Mouse (Mus musculus): Measurements from ENCODE around the gene Ero1l. TPM values are rescaled to one million over a fixed set of nuclear protein-coding genes. Genes with fewer than 3 reads are reported as not detected.

Ero1l gene
- total and polyA plus RNA-seq, 3 experiments = 5.0 to 22.6 (median 15.6) TPM

DNA sequence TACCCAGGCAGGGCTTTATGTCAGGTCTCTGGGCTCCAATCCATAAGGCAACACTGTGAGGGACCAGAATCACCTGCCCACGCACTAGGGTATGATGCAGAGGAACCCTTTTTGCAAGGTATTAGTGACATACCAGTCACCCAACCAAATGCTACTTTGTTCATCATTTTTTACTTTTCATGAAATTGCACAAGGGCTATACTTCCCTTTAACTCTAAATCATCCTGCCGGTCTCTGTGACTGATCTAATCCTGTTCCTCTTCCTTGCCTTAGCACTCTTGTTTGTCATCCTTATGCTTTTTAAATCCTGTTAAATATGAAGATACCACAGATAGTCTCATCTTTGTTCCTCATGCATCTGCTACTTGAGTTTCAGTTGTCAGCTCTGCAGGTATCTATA is 79.5 kb downstream of the Ero1l start:
- WGBS = 76% methylated on average over 2 of the region's 2 CpGs
- H3K79me2 ChIP-seq (replicated peaks; ENCODE audit: control insufficient read depth, insufficient read depth, low read length) = no peaks in the 10 kb centered on the region
- H3K36me3 ChIP-seq (ENCODE audit: control insufficient read depth, insufficient read depth, low read length) = no peaks in the 10 kb centered on the region
- H3K9ac ChIP-seq (ENCODE audit: low read depth, low read length) = no peak overlapping the region
- no peaks in the 10 kb centered on the region for H3K4me1 ChIP-seq (ENCODE audit: control insufficient read depth, insufficient read depth, low read length)
- intact Hi-C loops (cut with DNase I) = no loop called here
- DNase-seq = no peak
- H3K4me3 ChIP-seq = no peak overlapping the region
- no peak for TF ChIP-seq EP300 (IDR thresholded peaks at IDR 0.05; ENCODE audit: insufficient read depth, low read depth, low read length)
- no peak for TF ChIP-seq CTCF (IDR thresholded peaks at IDR 0.05)
- no peak for TF ChIP-seq POLR2A (IDR thresholded peaks at IDR 0.05; ENCODE audit: insufficient read depth, low read depth, low read length)
- no peak overlapping the region for H3K27ac ChIP-seq
- H3K27me3 ChIP-seq (ENCODE audit: control insufficient read depth, insufficient read depth, low read length) = no peaks in the 10 kb centered on the region

Other genes with a start within 250 kb of the Ero1l start
- 1 to 10 TPM; 5.1 to 7.3 TPM for gene Gpr137c, start 99.1 kb downstream of the Ero1l start, total RNA-seq (2021)
- gene Gpr137c, start 99.1 kb downstream of the Ero1l start, polyA plus RNA-seq (2012; rRNA removed) = 2.7 and 2.9 TPM in 2 replicates
- gene Txndc16, start 98.4 kb downstream of the Ero1l start, total RNA-seq (2021) = 10 to 100 TPM; 11.2 to 12.3 TPM
- 5.2 and 6.9 TPM in 2 replicates for gene Txndc16, start 98.4 kb downstream of the Ero1l start, polyA plus RNA-seq (2012; rRNA removed)
- 10 to 100 TPM; 89.7 to 93.7 TPM for gene Psmc6, start 11.0 kb upstream of the Ero1l start, total RNA-seq (2021)
- 46.3 and 116 TPM in 2 replicates for gene Psmc6, start 11.0 kb upstream of the Ero1l start, polyA plus RNA-seq (2012; rRNA removed)
- gene Styx, start 32.3 kb upstream of the Ero1l start, total RNA-seq (2021) = 10 to 100 TPM; 26.3 to 33.4 TPM
- gene Styx, start 32.3 kb upstream of the Ero1l start, polyA plus RNA-seq (2012; rRNA removed) = 3.8 and 7.6 TPM in 2 replicates
- 10 to 100 TPM; 10.9 to 15.7 TPM for gene Gnpnat1, start 86.1 kb upstream of the Ero1l start, total RNA-seq (2021)
- gene Gnpnat1, start 86.1 kb upstream of the Ero1l start, polyA plus RNA-seq (2012; rRNA removed) = 3.6 and 6.2 TPM in 2 replicates
- gene Fermt2, start 211.3 kb upstream of the Ero1l start, total RNA-seq (2021) = 100 to 1,000 TPM; 230 to 250 TPM
- gene Fermt2, start 211.3 kb upstream of the Ero1l start, polyA plus RNA-seq (2012; rRNA removed) = 80.7 and 175 TPM in 2 replicates